Mouse (Mus musculus) G1E (cell line): Measurements from ENCODE around the gene Gm49333. TPM values are rescaled to one million over a fixed set of nuclear protein-coding genes. Genes with fewer than 3 reads are reported as not detected.
"Not testable (repeated sequence)": the region's sequence is repeated elsewhere in the genome, so short reads cannot be mapped to it uniquely, and the experiment has no call there.

Source experiments
- ATAC-seq: 2 replicates; pipeline ENCODE4 v1.8.0; 2016; ENCODE audit warnings: mild to moderate bottlenecking; ENCODE audit not compliant: insufficient number of reproducible peaks, poor library complexity, low FRiP score, severe bottlenecking; ENCODE audit errors: extremely low read depth
- DNase-seq: peaks from one replicate; pipeline ENCODE4 v3.0.0; 2012; ENCODE audit warnings: low spot score
- H3K27me3 ChIP-seq: 2 replicates; pipeline ENCODE4 v1.6.1; 2012; ENCODE audit warnings: mild to moderate bottlenecking, low read length, inconsistent platforms; ENCODE audit not compliant: insufficient read depth
- H3K36me3 ChIP-seq: replicated peaks from 2 replicates; pipeline ENCODE3; 2012; ENCODE audit warnings: mild to moderate bottlenecking, inconsistent platforms
- H3K4me1 ChIP-seq: 2 replicates; pipeline ENCODE4 v1.6.1; 2012; ENCODE audit warnings: low read depth, low read length, inconsistent platforms, mixed read lengths; ENCODE audit not compliant: insufficient read depth
- H3K4me3 ChIP-seq: 2 replicates; pipeline ENCODE4 v1.5.1; 2012; ENCODE audit warnings: low read depth, mild to moderate bottlenecking, inconsistent platforms, low read length, moderate library complexity, mixed read lengths
- H3K9me3 ChIP-seq: replicated peaks from 2 replicates; pipeline ENCODE4 v1.6.1; 2012; ENCODE audit warnings: inconsistent platforms
- CTCF ChIP-seq: IDR thresholded peaks from 2 replicates; pipeline ENCODE4 v1.5.1; 2012; ENCODE audit warnings: low read depth, low read length, inconsistent platforms, mixed read lengths
- GATA1 ChIP-seq: IDR thresholded peaks from 2 replicates; pipeline ENCODE4 v1.6.1; 2012; ENCODE audit warnings: borderline replicate concordance, low read length, inconsistent platforms, mixed read lengths
- GATA2 ChIP-seq: IDR thresholded peaks from 2 replicates; pipeline ENCODE4 v1.6.1; 2012; ENCODE audit warnings: low read depth, low read length, inconsistent platforms, borderline replicate concordance
- POLR2AphosphoS5 ChIP-seq: IDR thresholded peaks from 2 replicates; pipeline ENCODE4 v1.6.1; 2012; ENCODE audit warnings: low read depth, low read length, inconsistent platforms; ENCODE audit not compliant: insufficient replicate concordance
- TAL1 ChIP-seq: conservative IDR thresholded peaks from 2 replicates; pipeline ENCODE4 v1.6.1; 2012; ENCODE audit warnings: low read depth, low read length, inconsistent platforms, mixed read lengths
- polyA plus RNA-seq: library from polyadenylated mRNA; stranded (reverse); fragments of >175 nt; gene quantifications from 2 replicates; pipeline ENCODE4 v1.2.3, GENCODE M21; 2012
- total RNA-seq, 2 experiments: library from RNA; stranded (forward) in 1 of 2; stranded (reverse) in 1 of 2; fragments of 200-1000 nt in 1 of 2; fragments of >200 nt in 1 of 2; fragmentation: Nextera tagmentation in 1 of 2; gene quantifications; 2 replicates each; pipeline ENCODE4 v1.2.3; 2014 to 2017

The Gm49333 gene
- total and polyA plus RNA-seq, 3 experiments: not detected

DNA sequence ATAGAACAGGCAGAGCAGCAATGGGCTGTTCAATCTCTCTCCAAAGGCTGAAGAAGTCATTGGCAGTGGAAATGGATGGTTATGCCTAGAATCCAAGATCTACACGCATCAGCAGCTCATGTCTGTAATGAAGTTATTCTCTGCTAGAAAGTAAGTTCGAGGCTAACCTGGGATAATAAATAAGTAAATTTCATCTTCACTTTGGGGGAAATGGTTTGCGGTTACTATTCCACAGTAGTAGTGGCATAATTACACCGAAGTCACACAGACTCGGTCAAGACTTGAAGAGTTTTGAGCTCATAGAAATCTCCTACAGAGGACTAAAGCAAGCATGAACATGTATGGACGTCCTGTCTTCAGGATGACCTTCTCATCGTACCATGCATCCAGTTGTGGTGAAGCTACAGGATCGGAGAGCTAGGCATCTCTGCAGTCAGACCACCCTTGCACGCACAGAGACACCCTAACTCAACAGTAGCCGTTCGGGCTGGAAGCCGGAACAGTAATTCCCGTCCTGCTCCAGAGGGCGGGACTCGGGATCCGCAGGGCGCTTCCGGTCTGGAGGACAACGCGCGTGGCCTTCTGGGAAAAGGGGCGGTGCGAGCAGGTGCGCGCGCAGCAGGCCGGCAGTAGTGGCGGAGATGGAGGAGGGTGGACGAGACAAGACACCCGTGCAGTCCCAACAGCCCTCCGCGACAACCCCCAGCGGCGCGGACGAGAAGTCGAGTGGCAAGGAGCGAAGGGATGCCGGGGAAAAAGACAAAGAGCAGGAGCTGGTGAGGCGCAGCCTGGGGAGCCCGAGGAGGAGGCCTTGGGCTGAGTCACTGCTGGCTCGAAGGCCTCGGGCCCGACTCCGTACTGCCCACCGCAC lies 39.9 kb downstream of the Gm49333 start, which contains the start of gene Psmd2:
Psmd2 (plus strand) TSS at position 577 of the 871 bp plus-strand sequence.
- TF ChIP-seq GATA1 (no peak), POLR2AphosphoS5 (peak; percentile 67; the same call in 1 of the 2 replicates)
- Histone ChIP-seq H3K36me3 (peaks cover 34% of the 10 kb centered on the region), H3K9me3 (no peaks in the 10 kb centered on the region), H3K27me3 (no peaks in the 10 kb centered on the region), H3K4me1 (peaks cover 22% of the 10 kb centered on the region), H3K4me3 (peak within 1 kb of the TSS; percentile 85)
- ATAC-seq (peak; percentile 87), DNase-seq (peak; percentile 77)

DNA sequence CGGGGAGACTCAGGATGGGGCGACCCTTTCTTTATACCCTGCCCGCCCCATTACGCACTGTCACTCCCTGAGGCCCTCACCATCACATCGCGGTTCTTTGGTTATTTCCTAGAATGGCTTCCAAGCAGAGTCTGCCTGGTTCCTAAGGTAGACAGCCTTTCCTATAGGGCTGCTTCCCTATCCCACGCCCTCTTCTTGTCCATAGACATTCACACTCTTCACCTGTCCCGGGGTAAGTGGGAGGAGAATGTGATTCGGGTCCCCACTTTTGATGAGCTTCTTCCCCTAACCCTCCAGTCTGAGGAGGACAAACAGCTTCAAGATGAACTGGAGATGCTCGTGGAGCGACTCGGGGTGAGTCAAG lies 40.5 kb downstream of the Gm49333 start:
- peaks cover 41% of the 10 kb centered on the region for H3K36me3 ChIP-seq
- peak overlapping the region; percentile 85 for H3K4me3 ChIP-seq
- ATAC-seq: no peak
- H3K27me3 ChIP-seq: no peaks in the 10 kb centered on the region
- TF ChIP-seq GATA1 (no peak), CTCF (no peak), GATA2 (no peak), POLR2AphosphoS5 (no peak), TAL1 (no peak)
- H3K4me1 ChIP-seq: peaks cover 17% of the 10 kb centered on the region
- DNase-seq: no peak
- H3K9me3 ChIP-seq: no peaks in the 10 kb centered on the region

DNA sequence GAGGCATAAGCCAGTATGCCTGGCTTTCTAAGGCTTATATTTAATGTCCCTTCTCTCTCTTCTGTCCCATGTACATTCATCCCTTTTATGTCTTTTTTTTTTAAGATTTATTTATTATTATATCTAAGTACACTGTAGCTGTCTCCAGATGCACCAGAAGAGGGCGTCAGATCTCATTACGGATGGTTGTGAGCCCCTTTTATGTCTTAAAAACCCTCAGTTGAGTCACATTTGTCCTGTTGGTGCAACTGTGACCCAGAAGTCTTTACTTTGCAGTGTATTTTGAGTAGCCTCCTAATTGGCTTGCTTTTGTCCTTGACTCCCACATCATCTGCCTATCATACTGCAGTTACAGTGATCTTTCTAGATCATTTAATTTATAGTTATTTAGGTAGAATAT lies 41.9 kb downstream of the Gm49333 start:
- no peak for TF ChIP-seq GATA1
- TF ChIP-seq GATA2: no peak
- TF ChIP-seq CTCF: no peak
- no peak for TF ChIP-seq POLR2AphosphoS5
- no peak for TF ChIP-seq TAL1
- Histone ChIP-seq H3K36me3 (peaks cover 54% of the 10 kb centered on the region), H3K4me3 (no peak overlapping the region; the same call in 1 of the 2 replicates), H3K27me3 (no peaks in the 10 kb centered on the region), H3K9me3 (no peaks in the 10 kb centered on the region), H3K4me1 (peaks cover 15% of the 10 kb centered on the region)
- no peak for ATAC-seq
- DNase-seq: no peak

DNA sequence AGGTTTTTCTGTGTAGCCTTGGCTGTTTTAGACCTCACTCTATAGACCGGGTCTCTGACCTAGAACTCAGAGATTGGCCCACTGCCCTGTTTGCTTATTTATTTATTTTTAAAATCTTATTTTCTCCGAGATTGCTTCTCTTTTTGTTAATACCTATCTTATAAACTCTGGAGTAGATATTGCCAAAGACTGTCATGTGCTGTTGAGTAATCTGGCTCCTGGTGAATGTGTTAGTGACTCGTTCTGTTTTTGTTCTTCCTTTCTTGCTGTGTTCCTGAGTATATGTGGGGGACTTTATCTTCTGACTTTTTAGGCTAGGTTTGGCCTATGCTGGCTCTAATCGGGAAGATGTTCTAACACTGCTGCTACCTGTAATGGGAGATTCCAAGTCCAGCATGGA lies 46.3 kb downstream of the Gm49333 start:
- TF ChIP-seq CTCF (no peak), GATA1 (no peak), GATA2 (no peak), POLR2AphosphoS5 (no peak), TAL1 (no peak)
- Histone ChIP-seq H3K4me1 (peaks cover 9% of the 10 kb centered on the region), H3K9me3 (no peaks in the 10 kb centered on the region), H3K4me3 (no peak overlapping the region), H3K27me3 (no peaks in the 10 kb centered on the region), H3K36me3 (peaks cover 97% of the 10 kb centered on the region)
- no peak for DNase-seq
- no peak for ATAC-seq

DNA sequence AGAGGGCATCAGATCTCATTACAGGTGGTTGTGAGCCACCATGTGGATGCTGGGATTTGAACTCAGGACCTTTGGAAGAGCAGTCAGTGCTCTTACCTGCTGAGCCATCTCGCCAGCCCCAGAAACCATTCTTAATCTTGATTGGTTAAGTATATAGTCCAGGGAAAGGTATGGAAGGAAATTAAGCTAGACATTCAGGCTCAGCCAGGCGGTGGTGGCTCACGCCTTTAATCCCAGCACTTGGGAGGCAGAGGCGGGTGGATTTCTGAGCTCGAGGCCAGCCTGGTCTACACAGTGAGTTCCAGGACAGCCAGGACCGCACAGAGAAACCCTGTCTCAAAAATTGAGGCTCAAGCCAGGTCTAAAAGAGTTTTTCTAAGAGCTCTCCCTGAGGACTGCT lies 56.6 kb downstream of the Gm49333 start, which contains the start of gene Eif4g1:
Eif4g1 (plus strand) TSS at position 301 of the 400 bp plus-strand sequence.
- peaks cover 10% of the 10 kb centered on the region for H3K4me1 ChIP-seq
- ATAC-seq, DNase-seq, H3K9me3 ChIP-seq, H3K4me3 ChIP-seq, H3K27me3 ChIP-seq: not testable (repeated sequence)
- peaks cover 26% of the 10 kb centered on the region for H3K36me3 ChIP-seq

DNA sequence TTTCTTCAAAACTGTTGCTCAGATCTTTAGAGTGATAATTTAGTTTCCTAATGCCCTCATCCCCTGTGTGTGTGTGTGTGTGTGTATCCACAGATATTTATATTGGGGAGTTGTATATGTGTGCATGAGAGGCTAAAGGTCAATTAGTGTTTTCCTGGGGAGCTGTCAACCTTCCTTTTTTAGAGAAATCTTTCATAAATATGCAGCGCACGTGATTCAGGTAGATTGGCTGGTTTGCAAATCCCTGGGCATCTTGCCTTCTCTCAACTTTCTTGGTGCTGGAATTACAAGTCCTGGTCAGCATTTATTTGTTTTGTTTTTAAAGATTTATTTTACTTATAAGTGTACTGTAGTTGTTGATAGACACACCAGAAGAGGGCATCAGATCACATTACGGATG lies 58.9 kb downstream of the Gm49333 start:
- no peak for ATAC-seq
- Histone ChIP-seq H3K36me3 (peaks cover 24% of the 10 kb centered on the region), H3K4me1 (peaks cover 25% of the 10 kb centered on the region), H3K9me3 (no peaks in the 10 kb centered on the region), H3K27me3 (no peaks in the 10 kb centered on the region), H3K4me3 (no peak overlapping the region)
- DNase-seq: no peak
- TF ChIP-seq TAL1 (no peak), GATA2 (no peak), GATA1 (no peak), POLR2AphosphoS5 (no peak), CTCF (no peak)

DNA sequence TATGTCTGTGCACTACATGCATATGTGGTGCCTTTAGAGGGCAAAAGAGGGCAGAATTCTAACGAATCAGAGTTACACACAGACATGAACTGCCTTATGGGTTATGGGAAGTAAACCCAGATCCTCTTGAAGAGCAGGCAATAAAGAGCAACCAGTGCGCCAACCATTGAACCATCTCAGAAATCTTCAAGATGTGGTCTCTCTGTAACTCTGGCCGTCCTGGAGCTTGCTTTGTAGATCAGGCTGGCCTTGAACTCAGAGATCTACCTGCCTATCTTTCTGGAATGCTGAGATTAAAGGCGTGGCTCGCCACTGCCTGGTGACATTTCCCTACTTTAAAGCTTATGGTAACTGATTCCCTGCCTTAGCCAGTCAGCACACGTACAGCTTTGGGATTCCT lies 60.5 kb downstream of the Gm49333 start:
- Histone ChIP-seq H3K4me1 (peaks cover 40% of the 10 kb centered on the region), H3K4me3 (peak overlapping the region; percentile 85), H3K36me3 (peaks cover 34% of the 10 kb centered on the region), H3K27me3 (no peaks in the 10 kb centered on the region), H3K9me3 (no peaks in the 10 kb centered on the region)
- ATAC-seq (no peak), DNase-seq (no peak)
- no peak for TF ChIP-seq POLR2AphosphoS5
- no peak for TF ChIP-seq GATA1
- TF ChIP-seq TAL1: no peak
- TF ChIP-seq GATA2: no peak
- TF ChIP-seq CTCF: no peak
